Mouse (Mus musculus): Measurements from ENCODE around the gene Fam71a.

DNA sequence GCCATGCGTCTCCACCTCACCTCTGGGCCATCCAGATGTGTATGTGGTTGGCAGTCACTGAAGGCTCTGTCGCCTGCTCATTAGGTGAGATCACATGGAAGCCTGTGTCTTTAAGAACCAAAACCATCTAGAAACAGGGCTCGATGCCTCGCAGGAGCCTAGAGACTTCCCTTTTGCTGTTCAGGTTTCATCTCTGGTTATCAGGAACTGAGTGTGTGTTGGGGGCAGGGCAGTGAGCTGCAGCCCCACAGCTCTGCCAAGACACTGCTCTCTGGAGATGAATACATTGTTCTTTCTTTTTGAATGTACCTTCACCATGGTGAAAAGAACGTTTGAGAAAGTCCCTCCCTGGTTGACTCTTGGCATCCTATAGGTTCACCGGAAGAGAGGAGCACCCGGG, 49.7 kb downstream of the Fam71a start:
- no peak for TF ChIP-seq CTCF (conservative IDR thresholded peaks at IDR 0.05; ENCODE audit: low read length)
- no peak for TF ChIP-seq NANOG (IDR thresholded peaks at IDR 0.05; ENCODE audit: borderline replicate concordance, low read length)

Data from E14TG2a.4 (cell line).